Mouse (Mus musculus) heart, embryonic 10.5 days (tissue): Measurements from ENCODE around the gene Ndufc1. TPM values are rescaled to one million over a fixed set of nuclear protein-coding genes. Genes with fewer than 3 reads are reported as not detected.
"Not testable (repeated sequence)": the region's sequence is repeated elsewhere in the genome, so short reads cannot be mapped to it uniquely, and the experiment has no call there.

Experiments
- DNase-seq: peaks from one replicate; pipeline ENCODE4 v3.0.0-alpha.2; 2017; ENCODE audit warnings: low spot score
- H3K27ac ChIP-seq: fragments of 300-500 bp; sonication (generic); 2 replicates; pipeline ENCODE4 v1.5.1; 2016; ENCODE audit warnings: mild to moderate bottlenecking
- H3K27me3 ChIP-seq: fragments of 300-500 bp; sonication (generic); 2 replicates; pipeline ENCODE4 v1.6.1; 2016; ENCODE audit warnings: mild to moderate bottlenecking; ENCODE audit not compliant: poor library complexity, insufficient read depth, severe bottlenecking
- H3K36me3 ChIP-seq: fragments of 300-500 bp; sonication (generic); 2 replicates; pipeline ENCODE4 v1.6.1; 2016; ENCODE audit warnings: mild to moderate bottlenecking, moderate library complexity
- H3K4me1 ChIP-seq: fragments of 300-500 bp; sonication (generic); 2 replicates; pipeline ENCODE4 v1.6.1; 2016; ENCODE audit warnings: mild to moderate bottlenecking
- H3K4me3 ChIP-seq: fragments of 300-500 bp; sonication (generic); 2 replicates; pipeline ENCODE4 v1.5.1; 2016; ENCODE audit warnings: mild to moderate bottlenecking, moderate library complexity
- H3K9me3 ChIP-seq: fragments of 300-500 bp; sonication (generic); 2 replicates; pipeline ENCODE4 v1.6.1; 2016; ENCODE audit warnings: mild to moderate bottlenecking, moderate library complexity
- WGBS: fragments of 180-500 bp; shearing (Covaris S2); methylation state at CpG from one replicate; pipeline ENCODE4 v1.1.7; 2016; 5-methylcytosine and 5-hydroxymethylcytosine counted together
- polyA plus RNA-seq: library from polyadenylated mRNA; unstranded; fragments of >200 nt; fragmentation: Nextera tagmentation; extraction: Ambion mirVana; gene quantifications from 2 replicates; pipeline ENCODE4 v1.2.1, GENCODE M21; 2016

Gene Ndufc1
- polyA plus RNA-seq = 874 and 1,125 TPM in 2 replicates

DNA sequence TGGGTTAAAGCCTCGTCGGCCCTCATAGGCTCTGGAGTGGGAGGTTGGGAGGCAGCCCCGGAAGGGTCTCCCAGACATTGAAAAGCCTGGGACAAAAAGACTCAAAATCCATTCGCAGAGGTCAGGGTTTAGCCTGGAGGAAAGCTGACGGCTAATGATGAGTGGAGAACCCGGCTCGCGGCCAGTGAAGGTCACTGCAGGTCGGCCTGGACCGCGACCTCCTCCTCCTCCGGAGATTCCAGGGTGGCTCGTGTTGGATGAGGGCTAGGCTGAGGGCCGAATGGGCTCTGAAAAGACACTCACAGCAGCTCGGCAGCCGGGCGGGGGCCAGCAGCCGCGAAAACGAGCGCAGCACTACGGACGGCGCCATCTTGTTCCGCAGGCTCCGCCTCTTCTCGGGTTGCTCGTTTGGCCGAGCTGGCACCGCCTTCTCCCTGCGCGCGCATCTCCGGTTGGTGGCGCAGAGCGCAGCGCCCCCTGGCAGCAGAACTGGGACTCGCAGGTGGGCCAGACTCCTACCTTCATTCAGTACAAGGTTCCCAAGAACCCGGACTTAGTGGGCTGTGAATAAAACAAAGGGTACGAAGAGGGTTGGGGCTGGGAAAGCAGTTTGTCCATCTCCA lies at the start of gene Ndufc1:
TSS of gene Ndufc1 (minus strand) at position 428 of the 623 bp plus-strand sequence.
- peak within 1 kb of the TSS; percentile 89 for H3K4me3 ChIP-seq
- peaks cover 27% of the 10 kb centered on the region for H3K36me3 ChIP-seq
- no peaks in the 10 kb centered on the region for H3K9me3 ChIP-seq
- peak within 1 kb of the TSS; percentile 98 for H3K27ac ChIP-seq
- peak; percentile 97 for DNase-seq
- H3K4me1 ChIP-seq = peaks cover 8% of the 10 kb centered on the region
- WGBS = under 1% methylated on average over 40 of the region's 40 CpGs
- no peaks in the 10 kb centered on the region for H3K27me3 ChIP-seq

DNA sequence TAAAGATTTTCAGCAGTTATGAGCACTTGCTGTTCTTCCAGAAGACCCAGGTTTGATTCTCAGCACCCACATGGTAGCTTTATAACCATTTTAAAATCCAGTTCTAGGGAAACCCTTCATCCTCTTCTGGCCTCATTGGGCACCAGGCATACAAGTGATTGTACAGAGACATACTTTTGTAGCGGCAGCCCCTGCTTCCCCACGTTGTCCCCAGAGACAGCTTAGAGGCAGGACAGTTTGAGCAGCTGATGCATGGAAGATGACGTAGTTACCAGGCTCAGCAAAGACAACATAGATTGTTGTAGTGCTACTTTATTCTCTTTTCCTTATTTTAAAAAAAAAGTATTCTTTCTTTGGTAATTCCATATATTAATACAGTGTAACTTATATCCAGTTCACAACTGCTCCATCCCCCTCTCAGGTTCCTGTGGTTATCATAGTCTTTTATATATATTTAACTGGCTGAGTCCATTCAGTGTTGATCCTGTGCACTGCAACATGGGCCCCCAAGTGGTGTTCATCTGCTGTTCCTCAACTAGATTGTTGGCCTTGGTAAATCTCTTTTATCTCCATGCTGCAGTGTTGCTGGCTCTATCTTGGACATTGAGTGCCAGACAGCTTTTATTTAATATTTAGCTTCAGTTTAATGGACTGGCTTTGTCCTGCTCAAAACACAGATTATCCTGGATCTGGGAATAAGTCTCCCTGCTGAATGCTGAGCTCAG lies 26.2 kb upstream of the Ndufc1 start:
- Histone ChIP-seq H3K36me3 (peaks cover 27% of the 10 kb centered on the region), H3K27ac (no peak overlapping the region), H3K9me3 (no peaks in the 10 kb centered on the region), H3K4me1 (no peaks in the 10 kb centered on the region), H3K4me3 (no peak overlapping the region), H3K27me3 (no peaks in the 10 kb centered on the region)
- WGBS = 91% methylated on average over 3 of the region's 3 CpGs
- DNase-seq = no peak

DNA sequence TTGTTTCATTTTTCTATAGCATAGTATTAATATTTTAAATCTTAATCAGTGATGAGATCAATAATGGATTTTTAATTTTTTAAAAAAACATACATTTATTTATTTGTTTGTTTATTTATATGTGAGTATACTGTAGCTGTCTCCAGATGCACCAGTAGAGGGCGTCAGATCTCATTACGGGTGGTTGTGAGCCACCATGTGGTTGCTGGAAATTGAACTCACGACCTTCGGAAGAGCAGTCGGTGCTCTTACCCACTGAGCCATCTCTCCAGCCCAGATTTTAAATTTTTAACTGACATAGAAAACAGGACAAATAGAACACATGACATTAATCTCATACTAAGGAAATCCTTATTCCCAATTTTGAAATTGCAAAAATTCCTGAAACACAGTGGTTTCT lies 25.6 kb upstream of the Ndufc1 start:
- not testable (repeated sequence) for H3K27me3 ChIP-seq, H3K27ac ChIP-seq, H3K4me3 ChIP-seq, H3K9me3 ChIP-seq, DNase-seq, H3K4me1 ChIP-seq
- 81% methylated on average over 5 of the region's 5 CpGs for WGBS
- peaks cover 23% of the 10 kb centered on the region for H3K36me3 ChIP-seq

GRCm38 (mm10) chr3:51425394-51425793 lies 16.6 kb upstream of the Ndufc1 start:
- Histone ChIP-seq H3K36me3 (peaks cover 2% of the 10 kb centered on the region; the same call in 1 of the 2 replicates), H3K4me3 (no peak overlapping the region), H3K27me3 (no peaks in the 10 kb centered on the region), H3K4me1 (0 out of 2 replicates have a peak, but pooled peaks cover 2% of the 10 kb centered on the region), H3K9me3 (no peaks in the 10 kb centered on the region), H3K27ac (no peak overlapping the region)
- no peak for DNase-seq

- DNase-seq = no peak
- WGBS = 82% methylated on average over 3 of the region's 3 CpGs
- Histone ChIP-seq H3K27ac (no peak overlapping the region), H3K27me3 (no peaks in the 10 kb centered on the region), H3K9me3 (no peaks in the 10 kb centered on the region), H3K36me3 (0 out of 2 replicates have a peak, but pooled peaks cover 2% of the 10 kb centered on the region), H3K4me1 (peaks cover 8% of the 10 kb centered on the region; the same call in 1 of the 2 replicates), H3K4me3 (no peak overlapping the region)
These were observed 13.1 kb upstream of the Ndufc1 start for GRCm38 (mm10) chr3:51421921-51422320.

GRCm38 (mm10) chr3:51417966-51418365 lies 9.2 kb upstream of the Ndufc1 start:
- 63% methylated on average over 2 of the region's 2 CpGs for WGBS
- no peaks in the 10 kb centered on the region for H3K27me3 ChIP-seq
- 0 out of 2 replicates have a peak, but pooled peaks cover 2% of the 10 kb centered on the region for H3K36me3 ChIP-seq
- H3K4me3 ChIP-seq = peak overlapping the region; percentile 100
- DNase-seq = no peak
- no peak overlapping the region for H3K27ac ChIP-seq
- peaks cover 16% of the 10 kb centered on the region for H3K4me1 ChIP-seq
- H3K9me3 ChIP-seq = no peaks in the 10 kb centered on the region

- H3K4me3 ChIP-seq = peak overlapping the region; percentile 100
- no peaks in the 10 kb centered on the region for H3K27me3 ChIP-seq
- 53% methylated on average over 2 of the region's 2 CpGs for WGBS
- no peak overlapping the region for H3K27ac ChIP-seq
- H3K9me3 ChIP-seq = no peaks in the 10 kb centered on the region
- no peak for DNase-seq
- H3K36me3 ChIP-seq = 0 out of 2 replicates have a peak, but pooled peaks cover 2% of the 10 kb centered on the region
- peaks cover 16% of the 10 kb centered on the region for H3K4me1 ChIP-seq
These were observed 8.7 kb upstream of the Ndufc1 start for GRCm38 (mm10) chr3:51417485-51417884.

- DNase-seq = no peak
- H3K4me1 ChIP-seq = peaks cover 16% of the 10 kb centered on the region
- peak overlapping the region; percentile 100 for H3K4me3 ChIP-seq
- peak overlapping the region; percentile 97 for H3K27ac ChIP-seq
- no peaks in the 10 kb centered on the region for H3K27me3 ChIP-seq
- 0 out of 2 replicates have a peak, but pooled peaks cover 2% of the 10 kb centered on the region for H3K36me3 ChIP-seq
- H3K9me3 ChIP-seq = no peaks in the 10 kb centered on the region
- 8% methylated on average over 8 of the region's 8 CpGs for WGBS
These were observed 8.3 kb upstream of the Ndufc1 start for GRCm38 (mm10) chr3:51417135-51417458.

DNA sequence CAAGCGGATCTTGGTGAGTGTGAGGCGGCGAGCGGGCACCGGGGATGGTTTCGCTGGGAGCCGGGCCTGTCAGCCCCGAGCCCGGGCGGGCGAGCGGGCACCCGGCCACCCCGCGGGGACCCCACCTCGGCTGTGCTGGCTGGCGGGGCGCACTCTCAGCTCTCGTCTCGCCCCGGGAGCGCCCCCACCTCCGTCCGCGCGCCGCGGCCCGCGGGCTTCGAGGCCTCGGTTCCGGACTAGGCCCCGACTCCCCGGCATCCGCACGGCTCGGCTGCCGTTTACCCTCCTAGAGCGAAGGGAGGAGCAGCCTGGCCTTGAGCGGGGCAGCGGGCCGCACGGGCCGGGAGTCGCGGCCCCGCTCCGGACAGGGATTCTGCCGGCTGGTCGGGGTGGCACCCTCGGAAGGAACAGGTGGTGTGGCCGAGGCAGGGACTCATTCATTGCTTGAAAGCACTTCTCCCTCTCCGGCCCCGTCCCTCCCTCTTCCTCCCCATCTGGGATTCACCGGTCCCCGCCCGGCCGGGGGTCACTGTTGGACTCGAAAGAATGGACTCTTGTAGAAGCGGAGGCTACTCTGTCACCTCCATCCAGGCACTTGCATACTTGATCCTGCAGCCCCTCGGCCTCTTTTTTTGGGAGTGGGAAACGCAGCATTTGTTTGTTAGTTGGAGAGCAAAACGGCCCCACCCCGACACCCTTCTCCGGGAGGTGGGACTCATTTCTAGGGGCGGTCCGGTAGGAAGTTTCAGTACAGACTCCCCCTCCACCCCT lies 7.8 kb upstream of the Ndufc1 start:
- Histone ChIP-seq H3K36me3 (0 out of 2 replicates have a peak, but pooled peaks cover 2% of the 10 kb centered on the region), H3K4me3 (peak overlapping the region; percentile 100), H3K27me3 (no peaks in the 10 kb centered on the region), H3K4me1 (peaks cover 16% of the 10 kb centered on the region), H3K9me3 (no peaks in the 10 kb centered on the region), H3K27ac (peak overlapping the region; percentile 97)
- whole genome bisulfite sequencing = under 1% methylated on average over 62 of the region's 68 CpGs
- peak; percentile 79 for DNase-seq

DNA sequence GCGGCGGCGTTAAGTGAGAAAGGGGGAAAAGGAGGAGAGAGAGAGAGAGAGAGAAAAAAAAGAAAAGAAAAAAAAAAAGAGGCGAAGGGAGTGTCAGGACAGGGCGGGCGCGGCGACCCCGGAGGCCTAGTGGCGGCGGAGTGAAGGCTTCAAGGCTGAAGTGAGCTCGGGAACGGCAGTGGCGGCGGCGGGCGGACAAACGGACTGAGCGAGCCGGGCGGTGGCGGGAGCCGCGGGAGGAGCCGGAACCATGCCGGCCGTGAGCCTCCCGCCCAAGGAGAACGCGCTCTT lies 7.2 kb upstream of the Ndufc1 start:
- no peaks in the 10 kb centered on the region for H3K9me3 ChIP-seq
- no peaks in the 10 kb centered on the region for H3K27me3 ChIP-seq
- H3K4me1 ChIP-seq = peaks cover 15% of the 10 kb centered on the region
- peak overlapping the region; percentile 100 for H3K4me3 ChIP-seq
- DNase-seq = no peak
- H3K36me3 ChIP-seq = 0 out of 2 replicates have a peak, but pooled peaks cover 2% of the 10 kb centered on the region
- peak overlapping the region; percentile 97 for H3K27ac ChIP-seq
- under 1% methylated on average over 28 of the region's 30 CpGs for WGBS

GRCm38 (mm10) chr3:51415098-51416072 lies 6.6 kb upstream of the Ndufc1 start, which contains the start of gene Naa15:
Naa15 (plus strand) TSS chr3:51415148.
- peak within 1 kb of the TSS; percentile 100 for H3K4me3 ChIP-seq
- peak within 1 kb of the TSS; percentile 97 for H3K27ac ChIP-seq
- no peaks in the 10 kb centered on the region for H3K9me3 ChIP-seq
- H3K36me3 ChIP-seq = 0 out of 2 replicates have a peak, but pooled peaks cover 2% of the 10 kb centered on the region
- H3K4me1 ChIP-seq = peaks cover 14% of the 10 kb centered on the region
- WGBS = 6% methylated on average over 43 of the region's 43 CpGs
- H3K27me3 ChIP-seq = no peaks in the 10 kb centered on the region
- peak; percentile 96 for DNase-seq

GRCm38 (mm10) chr3:51413276-51413675 lies 4.5 kb upstream of the Ndufc1 start:
- Histone ChIP-seq H3K36me3 (no peaks in the 10 kb centered on the region), H3K27me3 (no peaks in the 10 kb centered on the region), H3K4me3 (no peak overlapping the region), H3K4me1 (peaks cover 14% of the 10 kb centered on the region), H3K9me3 (no peaks in the 10 kb centered on the region), H3K27ac (no peak overlapping the region)
- WGBS = 75% methylated on average over 1 of the region's 1 CpGs
- DNase-seq = no peak
